In genomic region chrX:13469160-13470116, GRCm38 (mm10) we compare ENCODE assay signal across 9 mouse cellular contexts. TPM values are rescaled to one million over a fixed set of nuclear protein-coding genes. Genes with fewer than 3 reads are reported as not detected.
DNase-seq lines count a peak whose midpoint lies in the region; ATAC-seq lines count a peak whose summit lies in the region.
"Had no signal": no experiment of that assay in that cellular context is flagged by ENCODE, and none has a peak within 500 bp of the region (broad histone marks: within the 10 kb centered on the region; RNA-seq: fewer than 3 reads in every experiment).

No protein-coding gene starts in this region.

- H3K4me2 ChIP-seq in forebrain, embryonic 15.5 days (replicated peaks): no peak overlapping the region
- H3K4me2 ChIP-seq in forebrain, embryonic 12.5 days: no peak overlapping the region
- H3K4me2 ChIP-seq: embryonic facial prominence, embryonic 13.5 days had no signal

- no peaks in the 10 kb centered on the region for H3K27me3 ChIP-seq in forebrain, embryonic 15.5 days
- H3K27me3 ChIP-seq in forebrain, embryonic 12.5 days: peaks cover 24% of the 10 kb centered on the region

- peak; percentile 41; the same call in 1 of the 2 replicates for ATAC-seq in forebrain, embryonic 15.5 days (replicated peaks)
- no peak for ATAC-seq in forebrain, embryonic 12.5 days (ENCODE audit: low FRiP score)

- no peak overlapping the region for H3K9ac ChIP-seq in forebrain, embryonic 15.5 days (replicated peaks)
- no peak overlapping the region for H3K9ac ChIP-seq in forebrain, embryonic 12.5 days
- H3K9ac ChIP-seq: embryonic facial prominence, embryonic 13.5 days had no signal

- H3K9me3 ChIP-seq in forebrain, embryonic 15.5 days: no peaks in the 10 kb centered on the region
- H3K9me3 ChIP-seq in forebrain, embryonic 12.5 days: no peaks in the 10 kb centered on the region
- H3K9me3 ChIP-seq: embryonic facial prominence, embryonic 13.5 days had no signal

- no peaks in the 10 kb centered on the region for H3K36me3 ChIP-seq in forebrain, embryonic 15.5 days
- H3K36me3 ChIP-seq in forebrain, embryonic 12.5 days (replicated peaks): no peaks in the 10 kb centered on the region
- H3K36me3 ChIP-seq: embryonic facial prominence, embryonic 13.5 days had no signal

- DNase-seq in adrenal gland, adult 8-10 months: peak; percentile 18
- peak; percentile 13 for DNase-seq in gastrocnemius, postnatal 10 days
- peak; percentile 30 to 43 for DNase-seq in kidney, postnatal 25 days
- peak; percentile 86 for DNase-seq in lung, postnatal 10 days
- DNase-seq in B cell, adult 2 months: no peak
- DNase-seq in thymus, postnatal 14 days: no peak

- no peak overlapping the region for H3K4me3 ChIP-seq in forebrain, embryonic 15.5 days
- no peak overlapping the region for H3K4me3 ChIP-seq in forebrain, embryonic 12.5 days (replicated peaks)
- H3K4me3 ChIP-seq: embryonic facial prominence, embryonic 13.5 days had no signal

- no peaks in the 10 kb centered on the region for H3K4me1 ChIP-seq in forebrain, embryonic 15.5 days
- no peaks in the 10 kb centered on the region for H3K4me1 ChIP-seq in forebrain, embryonic 12.5 days

- 0 out of 2 replicates have a peak overlapping the region, but pooled peaks have one; percentile 48 for H3K27ac ChIP-seq in forebrain, embryonic 15.5 days (replicated peaks)
- no peak overlapping the region for H3K27ac ChIP-seq in forebrain, embryonic 12.5 days
- H3K27ac ChIP-seq: embryonic facial prominence, embryonic 13.5 days had no signal

- WGBS in forebrain, embryonic 15.5 days: 61% methylated on average over 9 of the region's 9 CpGs
- 82% methylated on average over 9 of the region's 9 CpGs for WGBS in forebrain, embryonic 12.5 days

RNA-seq across cellular contexts. Expression of gene Nyx, which starts 3.5 kb away (rescaled TPM):
- polyA plus RNA-seq in forebrain, embryonic 15.5 days (2015; fragmentation: Nextera tagmentation; extraction: Ambion mirVana): 0.10 and 0.13 TPM in 2 replicates
- polyA plus RNA-seq in forebrain, embryonic 12.5 days (2016; fragmentation: Nextera tagmentation; extraction: Ambion mirVana): 0.06 and 0.08 TPM in 2 replicates
- under 1 TPM; 0.26 to 0.40 (median 0.33) TPM for total RNA-seq in adrenal gland, adult 8-10 months (2022)
- under 1 TPM; 0.07 to 0.16 TPM for total RNA-seq in gastrocnemius, postnatal 10 days (2021)

Comparison
In these comparisons a context has a peak if more than half of its experiments do, and no peak if none do; other contexts are left out.
1. DNase-seq: peak in adrenal gland, adult 8-10 months (single experiment), gastrocnemius, postnatal 10 days (single experiment), kidney, postnatal 25 days (2 of 2) and lung, postnatal 10 days (single experiment); none in B cell, adult 2 months (0 of 2) and thymus, postnatal 14 days (single experiment).